26 mouse cellular contexts compared by ENCODE assay signal in genomic region chr2:65226494-65226893, GRCm38 (mm10). TPM values are rescaled to one million over a fixed set of nuclear protein-coding genes. Genes with fewer than 3 reads are reported as not detected.
A peak's percentile ranks its signal among the peaks of the same experiment; 100 is the strongest.
DNase-seq lines count a peak whose midpoint lies in the region; ATAC-seq and TF ChIP-seq lines count a peak whose summit lies in the region.
"Had no signal": no experiment of that assay in that cellular context is flagged by ENCODE, and none has a peak within 500 bp of the region (broad histone marks: within the 10 kb centered on the region; RNA-seq: fewer than 3 reads in every experiment).

No protein-coding gene starts in this region.

- H3K27ac ChIP-seq in gastrocnemius, adult 2 months: peak overlapping the region; percentile 40; the same call in 1 of the 2 replicates
- peak overlapping the region; percentile 9; the same call in 1 of the 2 replicates for H3K27ac ChIP-seq in heart, adult 2 months
- peak overlapping the region; percentile 80 for H3K27ac ChIP-seq in liver, postnatal 0 days (ENCODE audit: low read depth)
- H3K27ac ChIP-seq: embryonic facial prominence, embryonic 13.5 days; embryonic facial prominence, embryonic 15.5 days; forebrain, embryonic 13.5 days; forebrain, embryonic 15.5 days had no signal

- no peak overlapping the region for H3K4me3 ChIP-seq in gastrocnemius, adult 2 months
- no peak overlapping the region for H3K4me3 ChIP-seq in heart, adult 2 months
- no peak overlapping the region for H3K4me3 ChIP-seq in liver, postnatal 0 days (ENCODE audit: low read depth, low read length)
- no peak overlapping the region for H3K4me3 ChIP-seq in myocyte
- H3K4me3 ChIP-seq: embryonic facial prominence, embryonic 13.5 days; embryonic facial prominence, embryonic 15.5 days; forebrain, embryonic 13.5 days; forebrain, embryonic 15.5 days had no signal

- H3K9me3 ChIP-seq in liver, postnatal 0 days (ENCODE audit: low read length): no peaks in the 10 kb centered on the region
- H3K9me3 ChIP-seq: embryonic facial prominence, embryonic 13.5 days; embryonic facial prominence, embryonic 15.5 days; forebrain, embryonic 13.5 days; forebrain, embryonic 15.5 days had no signal

- no peak for TF ChIP-seq CTCF in gastrocnemius, adult 2 months (IDR thresholded peaks at IDR 0.05)
- TF ChIP-seq CTCF in heart, adult 2 months (IDR thresholded peaks at IDR 0.05): no peak
- no peak for TF ChIP-seq CTCF in liver, postnatal 0 days (IDR thresholded peaks at IDR 0.05; ENCODE audit: low read depth)

- peaks cover 4% of the 10 kb centered on the region for H3K79me2 ChIP-seq in heart, adult 2 months (replicated peaks; ENCODE audit: control insufficient read depth, insufficient read depth, low read length)
- H3K79me2 ChIP-seq in myocyte (ENCODE audit: control insufficient read depth, insufficient read depth): peaks cover 15% of the 10 kb centered on the region

- no peak overlapping the region for H3K9ac ChIP-seq in heart, adult 2 months (ENCODE audit: low read depth, low read length)
- peak overlapping the region; percentile 26; the same call in 1 of the 2 replicates for H3K9ac ChIP-seq in liver, postnatal 0 days (replicated peaks)
- H3K9ac ChIP-seq: embryonic facial prominence, embryonic 13.5 days; embryonic facial prominence, embryonic 15.5 days; forebrain, embryonic 13.5 days; forebrain, embryonic 15.5 days; forebrain, postnatal 0 days had no signal

- no peak for DNase-seq in gastrocnemius, adult 2 months
- no peak for DNase-seq in gastrocnemius, postnatal 10 days
- no peak for DNase-seq in heart, adult 2 months
- DNase-seq in heart, postnatal 25 days (ENCODE audit: low spot score): no peak
- no peak for DNase-seq in liver, postnatal 0 days
- no peak for DNase-seq in liver
- no peak for DNase-seq in cerebellum, adult 8-10 months
- DNase-seq: adrenal gland, adult 8-10 months; B cell, adult 2 months; cerebellum, adult 11-12 months; cerebellum, adult 2 months; cerebellum, adult 9-11 months; cerebellum, postnatal 14 days; cerebellum, postnatal 36 days; embryo, embryonic 11 days; forebrain, postnatal 0 days had no signal

- no peak overlapping the region for H3ac ChIP-seq in myocyte (ENCODE audit: control insufficient read depth, insufficient read length)

- H3K36me3 ChIP-seq in heart, adult 2 months (ENCODE audit: control insufficient read depth, insufficient read depth, low read length): peaks cover 36% of the 10 kb centered on the region
- no peaks in the 10 kb centered on the region for H3K36me3 ChIP-seq in liver, postnatal 0 days (replicated peaks; ENCODE audit: insufficient read depth, low read length)
- H3K36me3 ChIP-seq in myocyte (ENCODE audit: control insufficient read depth, insufficient read depth): no peaks in the 10 kb centered on the region
- H3K36me3 ChIP-seq: embryonic facial prominence, embryonic 13.5 days; embryonic facial prominence, embryonic 15.5 days; forebrain, embryonic 15.5 days; G1E had no signal

- peaks cover 27% of the 10 kb centered on the region for H3K4me1 ChIP-seq in heart, adult 2 months (ENCODE audit: control insufficient read depth, insufficient read depth, low read length)
- H3K4me1 ChIP-seq in liver, postnatal 0 days (ENCODE audit: insufficient read depth): peaks cover 8% of the 10 kb centered on the region; the same call in 1 of the 2 replicates
- H3K4me1 ChIP-seq: embryonic facial prominence, embryonic 15.5 days; forebrain, embryonic 13.5 days; forebrain, embryonic 15.5 days had no signal

- no peaks in the 10 kb centered on the region for H3K27me3 ChIP-seq in heart, adult 2 months (ENCODE audit: control insufficient read depth, insufficient read depth, low read length)
- no peaks in the 10 kb centered on the region for H3K27me3 ChIP-seq in liver, postnatal 0 days (ENCODE audit: insufficient read depth, low read length)
- H3K27me3 ChIP-seq in myocyte (ENCODE audit: control insufficient read depth, insufficient read depth, insufficient read length): no peaks in the 10 kb centered on the region
- H3K27me3 ChIP-seq: CH12.LX; embryonic facial prominence, embryonic 13.5 days; embryonic facial prominence, embryonic 15.5 days; forebrain, embryonic 13.5 days; forebrain, embryonic 15.5 days; Patski had no signal

- no peak overlapping the region for H3K4me2 ChIP-seq in liver, postnatal 0 days (ENCODE audit: low read depth, low read length)
- peak overlapping the region; percentile 47 for H3K4me2 ChIP-seq in myocyte (ENCODE audit: low read depth)
- H3K4me2 ChIP-seq: embryonic facial prominence, embryonic 13.5 days; embryonic facial prominence, embryonic 15.5 days; forebrain, embryonic 13.5 days; forebrain, embryonic 15.5 days had no signal

- peak; percentile 87 for ATAC-seq in liver, postnatal 0 days
- ATAC-seq: activated CD4-positive, CD25-positive, alpha-beta regulatory T cell, adult 4 months; CD4-positive, CD25-positive, alpha-beta regulatory T cell, adult 4 months; forebrain, embryonic 13.5 days; forebrain, embryonic 15.5 days; forebrain, postnatal 0 days had no signal

- no peak for TF ChIP-seq EP300 in heart, adult 2 months (IDR thresholded peaks at IDR 0.05; ENCODE audit: insufficient read depth, low read depth, low read length)
- peak; percentile 88 for TF ChIP-seq EP300 in liver, postnatal 0 days (IDR thresholded peaks at IDR 0.05; ENCODE audit: low read depth)

- no peak for TF ChIP-seq POLR2A in heart, adult 2 months (IDR thresholded peaks at IDR 0.05; ENCODE audit: insufficient read depth, low read depth, low read length)
- TF ChIP-seq POLR2A in myocyte (IDR thresholded peaks at IDR 0.05; ENCODE audit: insufficient read length, low read depth): no peak

- WGBS in heart, adult 2 months: 68% methylated on average over 4 of the region's 4 CpGs
- WGBS in liver, postnatal 0 days (ENCODE audit: insufficient replicate concordance): 62% methylated on average over 4 of the region's 4 CpGs

- intact Hi-C loops in gastrocnemius, adult 2 months (cut with DNase I): no loop called here
- intact Hi-C loops in heart, adult 2 months (cut with DNase I): no loop called here
- intact Hi-C loops in heart, postnatal 25 days (cut with DNase I): no loop called here

TF ChIP-seq in myocyte, 11 proteins besides CTCF, POLR2A, EP300 and RAD21:
- no peak for TF ChIP-seq MYOD1 (IDR thresholded peaks at IDR 0.05; ENCODE audit: control insufficient read depth in 1 of 3, insufficient read length in 2 of 3, low read depth in 2 of 3)
- TF ChIP-seq TCF12 (IDR thresholded peaks at IDR 0.05; ENCODE audit: insufficient read depth, poor library complexity, severe bottlenecking): no peak
- TF ChIP-seq MAX (IDR thresholded peaks at IDR 0.05; ENCODE audit: low read depth): no peak
- TF ChIP-seq MYOG (IDR thresholded peaks at IDR 0.05; ENCODE audit: control insufficient read depth in 1 of 3, insufficient read depth in 1 of 3, insufficient read length in 2 of 3, low read depth in 2 of 3): no peak
- no peak for TF ChIP-seq E2F4 (IDR thresholded peaks at IDR 0.05; ENCODE audit: insufficient read depth)
- TF ChIP-seq USF1 (IDR thresholded peaks at IDR 0.05; ENCODE audit: low read depth): no peak
- no peak for TF ChIP-seq CEBPB (IDR thresholded peaks at IDR 0.05; ENCODE audit: insufficient read depth, poor library complexity, severe bottlenecking)
- TF ChIP-seq TCF3 (IDR thresholded peaks at IDR 0.05; ENCODE audit: insufficient read length, low read depth): no peak
- no peak for TF ChIP-seq POLR2AphosphoS2 (IDR thresholded peaks at IDR 0.05; ENCODE audit: insufficient read length, low read depth)
- TF ChIP-seq SRF (IDR thresholded peaks at IDR 0.05; ENCODE audit: control insufficient read depth, insufficient read length, low read depth): no peak
- TF ChIP-seq REST (IDR thresholded peaks at IDR 0.05; ENCODE audit: insufficient read depth, insufficient read length): no peak

RNA-seq across cellular contexts. Expression of gene Cobll1, which starts 12.7 kb away (rescaled TPM):
- 1 to 10 TPM; 4.4 to 5.7 TPM for total RNA-seq in gastrocnemius, adult 2 months (2021)
- total RNA-seq in gastrocnemius, postnatal 10 days (2021): 1 to 10 TPM; 7.3 to 9.2 TPM
- total RNA-seq in heart, adult 2 months (2021): 10 to 100 TPM; 53.3 to 76.8 TPM
- 19.3 and 35.1 TPM in 2 replicates for polyA plus RNA-seq in heart, adult 2 months (2012; rRNA removed)
- total RNA-seq in heart, postnatal 25 days (2021): 10 to 100 TPM; 56.6 to 61.6 TPM
- 6.7 and 7.0 TPM in 2 replicates for polyA plus RNA-seq in liver, postnatal 0 days (2015; fragmentation: Nextera tagmentation; extraction: Ambion mirVana)
- 2.4 TPM for polyA plus RNA-seq in myocyte (2012; fragmentation: generic; extraction: Trizol)
- polyA plus RNA-seq: G1E had no signal

Comparison
In these comparisons a context has a peak if more than half of its experiments do, and no peak if none do; other contexts are left out.
1. H3K27ac ChIP-seq: peak in every context shown above with its lines; median percentile 80 in liver, postnatal 0 days; 40 in gastrocnemius, adult 2 months; 9 in heart, adult 2 months.
2. RNA of gene Cobll1, which starts 12.7 kb away (total RNA-seq): 53.3 to 76.8 TPM in heart, adult 2 months and 56.6 to 61.6 TPM in heart, postnatal 25 days; 7.3 to 9.2 TPM in gastrocnemius, postnatal 10 days and 4.4 to 5.7 TPM in gastrocnemius, adult 2 months; every median in the first group is over 4 times any median in the second.